Mouse (Mus musculus): ENCODE results near the gene Gm3417. TPM values are rescaled to one million over a fixed set of nuclear protein-coding genes. Genes with fewer than 3 reads are reported as not detected.

The Gm3417 gene
- total and polyA plus RNA-seq, 3 experiments: not detected

- H3K36me3 ChIP-seq (ENCODE audit: control insufficient read depth, insufficient read depth, low read length): no peaks in the 10 kb centered on the region
- no peak overlapping the region for H3K4me3 ChIP-seq
- intact Hi-C loops (cut with DNase I): no loop called here
- H3K79me2 ChIP-seq (replicated peaks; ENCODE audit: control insufficient read depth, insufficient read depth, low read length): no peaks in the 10 kb centered on the region
- H3K27me3 ChIP-seq (ENCODE audit: control insufficient read depth, insufficient read depth, low read length): no peaks in the 10 kb centered on the region
- H3K27ac ChIP-seq: no peak overlapping the region
- no peaks in the 10 kb centered on the region for H3K4me1 ChIP-seq (ENCODE audit: control insufficient read depth, insufficient read depth, low read length)
- DNase-seq: no peak
- TF ChIP-seq CTCF (IDR thresholded peaks at IDR 0.05): no peak
- TF ChIP-seq POLR2A (IDR thresholded peaks at IDR 0.05; ENCODE audit: insufficient read depth, low read depth, low read length): no peak
- TF ChIP-seq EP300 (IDR thresholded peaks at IDR 0.05; ENCODE audit: insufficient read depth, low read depth, low read length): no peak
- 64% methylated on average over 7 of the region's 7 CpGs for WGBS
- H3K9ac ChIP-seq (ENCODE audit: low read depth, low read length): no peak overlapping the region
These were observed 47.9 kb downstream of the Gm3417 start for GRCm38 (mm10) chr17:14930697-14931096.

GRCm38 (mm10) chr17:14928631-14929030 is 50.0 kb downstream of the Gm3417 start:
- no peaks in the 10 kb centered on the region for H3K4me1 ChIP-seq (ENCODE audit: control insufficient read depth, insufficient read depth, low read length)
- TF ChIP-seq EP300 (IDR thresholded peaks at IDR 0.05; ENCODE audit: insufficient read depth, low read depth, low read length) (no peak), CTCF (IDR thresholded peaks at IDR 0.05) (no peak), POLR2A (IDR thresholded peaks at IDR 0.05; ENCODE audit: insufficient read depth, low read depth, low read length) (no peak)
- H3K9ac ChIP-seq (ENCODE audit: low read depth, low read length): no peak overlapping the region
- no peak overlapping the region for H3K27ac ChIP-seq
- WGBS: 75% methylated on average over 5 of the region's 5 CpGs
- no peaks in the 10 kb centered on the region for H3K79me2 ChIP-seq (replicated peaks; ENCODE audit: control insufficient read depth, insufficient read depth, low read length)
- intact Hi-C loops (cut with DNase I): no loop called here
- no peak for DNase-seq
- H3K4me3 ChIP-seq: no peak overlapping the region
- H3K36me3 ChIP-seq (ENCODE audit: control insufficient read depth, insufficient read depth, low read length): no peaks in the 10 kb centered on the region
- H3K27me3 ChIP-seq (ENCODE audit: control insufficient read depth, insufficient read depth, low read length): no peaks in the 10 kb centered on the region

DNA sequence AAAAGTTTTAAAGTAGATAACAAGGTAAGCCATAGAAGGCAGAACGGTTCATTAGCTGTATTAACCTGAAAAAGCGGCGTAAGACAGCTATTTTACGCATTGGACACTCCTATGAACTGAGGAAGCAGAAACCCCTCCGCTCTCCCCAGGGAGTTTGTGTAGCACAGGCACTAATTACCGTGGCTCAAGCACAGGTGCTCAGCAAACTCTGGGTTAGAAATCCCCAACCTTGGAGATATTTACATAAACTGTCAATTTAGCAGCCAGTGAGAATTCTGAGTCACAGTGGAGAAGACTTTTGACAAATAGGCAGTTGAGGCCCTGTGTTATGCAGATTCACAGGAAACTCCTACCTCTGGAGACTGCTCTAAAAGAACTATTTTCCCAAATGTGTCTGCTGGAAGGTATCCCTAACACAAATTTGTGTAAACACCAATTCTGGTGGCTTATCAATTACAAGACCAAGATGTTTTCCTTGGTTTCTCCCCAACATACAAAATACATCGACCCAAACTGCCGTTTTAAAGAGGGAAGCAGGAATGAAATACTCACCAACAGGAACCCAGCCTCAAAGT is 50.9 kb downstream of the Gm3417 start:
- TF ChIP-seq EP300 (IDR thresholded peaks at IDR 0.05; ENCODE audit: insufficient read depth, low read depth, low read length): no peak
- no peak for TF ChIP-seq CTCF (IDR thresholded peaks at IDR 0.05)
- no peak for TF ChIP-seq POLR2A (IDR thresholded peaks at IDR 0.05; ENCODE audit: insufficient read depth, low read depth, low read length)
- Histone ChIP-seq H3K9ac (ENCODE audit: low read depth, low read length) (no peak overlapping the region), H3K27ac (no peak overlapping the region), H3K27me3 (ENCODE audit: control insufficient read depth, insufficient read depth, low read length) (no peaks in the 10 kb centered on the region), H3K4me1 (ENCODE audit: control insufficient read depth, insufficient read depth, low read length) (no peaks in the 10 kb centered on the region), H3K36me3 (ENCODE audit: control insufficient read depth, insufficient read depth, low read length) (no peaks in the 10 kb centered on the region), H3K4me3 (no peak overlapping the region), H3K79me2 (replicated peaks; ENCODE audit: control insufficient read depth, insufficient read depth, low read length) (no peaks in the 10 kb centered on the region)
- intact Hi-C loops (cut with DNase I): no loop called here
- DNase-seq: no peak
- 73% methylated on average over 8 of the region's 8 CpGs for WGBS

- H3K9ac ChIP-seq (ENCODE audit: low read depth, low read length): no peak overlapping the region
- H3K79me2 ChIP-seq (replicated peaks; ENCODE audit: control insufficient read depth, insufficient read depth, low read length): no peaks in the 10 kb centered on the region
- intact Hi-C loops (cut with DNase I): no loop called here
- WGBS: 35% methylated on average over 6 of the region's 6 CpGs
- TF ChIP-seq CTCF (IDR thresholded peaks at IDR 0.05) (no peak), EP300 (IDR thresholded peaks at IDR 0.05; ENCODE audit: insufficient read depth, low read depth, low read length) (no peak), POLR2A (IDR thresholded peaks at IDR 0.05; ENCODE audit: insufficient read depth, low read depth, low read length) (no peak)
- no peak overlapping the region for H3K4me3 ChIP-seq
- H3K27me3 ChIP-seq (ENCODE audit: control insufficient read depth, insufficient read depth, low read length): no peaks in the 10 kb centered on the region
- H3K36me3 ChIP-seq (ENCODE audit: control insufficient read depth, insufficient read depth, low read length): no peaks in the 10 kb centered on the region
- H3K27ac ChIP-seq: no peak overlapping the region
- H3K4me1 ChIP-seq (ENCODE audit: control insufficient read depth, insufficient read depth, low read length): no peaks in the 10 kb centered on the region
- no peak for DNase-seq
These were observed 57.0 kb downstream of the Gm3417 start for GRCm38 (mm10) chr17:14921582-14921981.

- Histone ChIP-seq H3K9ac (ENCODE audit: low read depth, low read length) (no peak overlapping the region), H3K4me1 (ENCODE audit: control insufficient read depth, insufficient read depth, low read length) (no peaks in the 10 kb centered on the region), H3K4me3 (no peak overlapping the region), H3K79me2 (replicated peaks; ENCODE audit: control insufficient read depth, insufficient read depth, low read length) (no peaks in the 10 kb centered on the region), H3K27ac (no peak overlapping the region), H3K36me3 (ENCODE audit: control insufficient read depth, insufficient read depth, low read length) (no peaks in the 10 kb centered on the region), H3K27me3 (ENCODE audit: control insufficient read depth, insufficient read depth, low read length) (no peaks in the 10 kb centered on the region)
- WGBS: 78% methylated on average over 8 of the region's 8 CpGs
- no peak for DNase-seq
- no peak for TF ChIP-seq CTCF (IDR thresholded peaks at IDR 0.05)
- intact Hi-C loops (cut with DNase I): no loop called here
These were observed 60.7 kb downstream of the Gm3417 start for GRCm38 (mm10) chr17:14917866-14918265.

GRCm38 (mm10) chr17:14914401-14914800 is 64.2 kb downstream of the Gm3417 start:
- no peak overlapping the region for H3K4me3 ChIP-seq
- 88% methylated on average over 4 of the region's 4 CpGs for WGBS
- intact Hi-C loops (cut with DNase I): no loop called here
- no peak overlapping the region for H3K9ac ChIP-seq (ENCODE audit: low read depth, low read length)
- no peaks in the 10 kb centered on the region for H3K79me2 ChIP-seq (replicated peaks; ENCODE audit: control insufficient read depth, insufficient read depth, low read length)
- TF ChIP-seq POLR2A (IDR thresholded peaks at IDR 0.05; ENCODE audit: insufficient read depth, low read depth, low read length): no peak
- TF ChIP-seq CTCF (IDR thresholded peaks at IDR 0.05): no peak
- TF ChIP-seq EP300 (IDR thresholded peaks at IDR 0.05; ENCODE audit: insufficient read depth, low read depth, low read length): no peak
- no peaks in the 10 kb centered on the region for H3K27me3 ChIP-seq (ENCODE audit: control insufficient read depth, insufficient read depth, low read length)
- no peak for DNase-seq
- no peaks in the 10 kb centered on the region for H3K4me1 ChIP-seq (ENCODE audit: control insufficient read depth, insufficient read depth, low read length)
- H3K27ac ChIP-seq: no peak overlapping the region
- H3K36me3 ChIP-seq (ENCODE audit: control insufficient read depth, insufficient read depth, low read length): no peaks in the 10 kb centered on the region

Other genes starting within 250 kb of the Gm3417 start
- 1 to 10 TPM in 1 of 2 experiments, not detected in 1; 1.1 TPM for gene Wdr27, start 35.6 kb downstream of the Gm3417 start, total RNA-seq (2021)
- gene Wdr27, start 35.6 kb downstream of the Gm3417 start, polyA plus RNA-seq (2012; rRNA removed): 0.47 and 0.86 TPM in 2 replicates
- gene 1600012H06Rik, start 35.6 kb downstream of the Gm3417 start, total RNA-seq (2021): 10 to 100 TPM; 10.0 to 12.2 TPM
- 8.8 and 14.3 TPM in 2 replicates for gene 1600012H06Rik, start 35.6 kb downstream of the Gm3417 start, polyA plus RNA-seq (2012; rRNA removed)
- gene Phf10, start 17.5 kb downstream of the Gm3417 start, total RNA-seq (2021): 10 to 100 TPM; 45.3 to 53.1 TPM
- 19.0 and 33.5 TPM in 2 replicates for gene Phf10, start 17.5 kb downstream of the Gm3417 start, polyA plus RNA-seq (2012; rRNA removed)
- 1 to 10 TPM; 2.0 to 2.7 TPM for gene 9030025P20Rik, start 322 bp downstream of the Gm3417 start, total RNA-seq (2021)
- 6.4 and 8.5 TPM in 2 replicates for gene 9030025P20Rik, start 322 bp downstream of the Gm3417 start, polyA plus RNA-seq (2012; rRNA removed)
- gene Gm3435, start 31.4 kb upstream of the Gm3417 start, total RNA-seq (2021): 1 to 10 TPM in 1 of 2 experiments, under 1 TPM in 1; 0.70 to 1.5 TPM
- 1.5 TPM in 2 replicates for gene Gm3435, start 31.4 kb upstream of the Gm3417 start, polyA plus RNA-seq (2012; rRNA removed)
- gene Ermard, start 62.4 kb upstream of the Gm3417 start, total RNA-seq (2021): 10 to 100 TPM; 23.6 to 25.8 TPM
- gene Ermard, start 62.4 kb upstream of the Gm3417 start, polyA plus RNA-seq (2012; rRNA removed): 34.4 and 38.6 TPM in 2 replicates
- gene Tcte3, start 62.7 kb upstream of the Gm3417 start, total RNA-seq (2021): under 1 TPM in 1 of 2 experiments, not detected in 1; 0.52 TPM
- 1.6 TPM in 1 of 2 replicates, not detected in the other for gene Tcte3, start 62.7 kb upstream of the Gm3417 start, polyA plus RNA-seq (2012; rRNA removed)
- gene Gm3448, start 62.7 kb upstream of the Gm3417 start, total RNA-seq (2021): 1 to 10 TPM; 1.0 TPM
- 0.84 and 1.00 TPM in 2 replicates for gene Gm3448, start 62.7 kb upstream of the Gm3417 start, polyA plus RNA-seq (2012; rRNA removed)

All from heart, adult 2 months (tissue).